Mouse (Mus musculus) cerebellum, postnatal 10 days (tissue): ENCODE data around the gene Olfr1170.

ENCODE experiments used
- DNase-seq, 2 experiments: peaks; one replicate each; pipeline ENCODE4 v3.0.0; 2021; ENCODE audit warnings: mixed read lengths in 2 of 2

Olfr1170 gene

DNA sequence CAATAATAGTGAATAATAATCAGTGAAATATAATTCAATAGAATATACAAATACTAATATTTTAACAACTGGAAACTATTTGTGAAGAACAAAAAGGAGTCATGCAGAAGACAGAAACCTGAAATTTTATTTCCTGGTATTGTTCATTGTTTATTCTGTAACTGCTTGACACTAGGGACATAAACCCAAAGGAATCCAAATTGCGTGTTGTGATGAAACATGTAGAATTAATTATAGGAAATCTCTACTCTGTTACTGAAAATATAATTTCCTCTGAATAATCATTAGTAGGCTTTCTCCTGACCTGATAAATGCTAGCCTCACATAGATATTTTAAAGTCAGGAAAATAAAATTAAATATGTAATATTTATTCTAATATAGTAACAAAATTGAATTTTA is at the start of gene Olfr1170:
Gene Olfr1170, minus strand, starts transcription at position 101 of the 400 bp plus-strand sequence.
- no peak for DNase-seq

DNA sequence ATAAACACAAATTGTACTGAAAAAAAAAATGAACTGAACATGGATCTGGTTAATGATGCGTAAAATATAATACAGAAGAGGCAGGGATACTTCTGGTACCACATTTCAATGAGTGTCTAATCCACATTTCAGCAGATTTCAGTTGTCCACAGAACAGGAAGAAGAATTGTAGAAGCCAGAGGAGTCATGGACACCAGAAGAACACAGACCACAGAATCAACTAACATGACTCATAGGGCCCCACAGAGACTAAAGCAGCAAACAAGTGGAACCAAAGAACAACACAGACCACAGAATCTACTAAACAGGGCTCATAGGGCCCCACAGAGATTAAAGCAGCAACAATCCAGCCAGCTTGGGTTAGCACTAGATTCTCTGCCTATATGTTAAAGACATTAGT is 7.3 kb downstream of the Olfr1170 start:
- no peak for DNase-seq

DNA sequence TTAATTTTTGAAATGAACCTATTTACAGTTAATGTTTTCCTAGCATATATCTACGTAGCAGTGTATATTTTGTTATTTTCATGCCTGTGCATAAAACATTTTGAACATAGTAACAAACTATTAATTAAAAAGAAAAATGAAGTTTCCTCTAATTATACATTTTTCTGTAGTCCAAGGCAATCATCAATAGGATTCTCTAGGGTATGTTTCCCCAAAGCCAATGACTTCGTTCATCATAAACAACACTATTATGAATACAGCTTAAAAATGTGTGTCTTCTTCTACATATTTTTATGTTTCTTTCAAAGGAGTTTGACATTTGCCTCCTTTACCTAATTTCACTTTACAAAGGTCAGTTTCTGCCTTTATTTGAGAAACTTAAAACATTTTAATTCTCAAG is 46.6 kb downstream of the Olfr1170 start, which contains the start of gene Olfr1168:
Gene Olfr1168, plus strand, starts transcription at position 301 of the 400 bp plus-strand sequence.
- DNase-seq: no peak
